Mouse (Mus musculus) CD8-positive naive resting alpha-beta T cell, adult 57 days (primary cell): ENCODE data around the gene Dscam. TPM values are rescaled to one million over a fixed set of nuclear protein-coding genes. Genes with fewer than 3 reads are reported as not detected.

Experiments used
- total RNA-seq: library from RNA; stranded (reverse); gene quantifications from one replicate; pipeline ENCODE4 v1.2.4, GENCODE M21; 2023

The Dscam gene
- 0.80 TPM for total RNA-seq

GRCm38 (mm10) chr16:97170513-97171081 is at the start of gene Dscam:
TSS of gene Dscam (minus strand) at chr16:97170752.

Other genes starting within 250 kb of the Dscam start
- gene Bace2, start 186.0 kb upstream of the Dscam start, total RNA-seq = not detected